Mouse (Mus musculus) kidney, embryonic 16.5 days (tissue): ENCODE results near the gene Pik3c2b. TPM values are rescaled to one million over a fixed set of nuclear protein-coding genes. Genes with fewer than 3 reads are reported as not detected.
A peak's percentile ranks its signal among the peaks of the same experiment; 100 is the strongest.
"Not testable (repeated sequence)": the region's sequence is repeated elsewhere in the genome, so short reads cannot be mapped to it uniquely, and the experiment has no call there.

Experiments
- ATAC-seq: fragments of 200-750 bp; cut with Nextera tagmentation; 2 replicates; pipeline ENCODE4 v1.8.0; 2017; ENCODE audit warnings: moderate TSS enrichment; ENCODE audit not compliant: low FRiP score, low TSS enrichment
- H3K27ac ChIP-seq: fragments of 300-500 bp; sonication (generic); 2 replicates; pipeline ENCODE4 v1.5.1; 2014; ENCODE audit warnings: low read length
- H3K27me3 ChIP-seq: fragments of 300-500 bp; sonication (generic); 2 replicates; pipeline ENCODE4 v1.6.1; 2014; ENCODE audit warnings: low read length, control low read depth, mixed read lengths; ENCODE audit not compliant: insufficient read depth
- H3K36me3 ChIP-seq: fragments of 300-500 bp; sonication (generic); 2 replicates; pipeline ENCODE4 v1.6.1; 2014; ENCODE audit warnings: low read length, control low read depth, mixed read lengths; ENCODE audit not compliant: insufficient read depth
- H3K4me1 ChIP-seq: fragments of 300-500 bp; sonication (generic); 2 replicates; pipeline ENCODE4 v1.6.1; 2014; ENCODE audit warnings: low read length, control low read depth, mixed read lengths; ENCODE audit not compliant: insufficient read depth
- H3K4me2 ChIP-seq: fragments of 300-500 bp; sonication (generic); replicated peaks from 2 replicates; pipeline ENCODE4 v1.6.1; 2014; ENCODE audit warnings: low read depth, low read length
- H3K4me3 ChIP-seq: fragments of 300-500 bp; sonication (generic); 2 replicates; pipeline ENCODE4 v1.5.1; 2014; ENCODE audit warnings: mild to moderate bottlenecking, low read length
- H3K9ac ChIP-seq: fragments of 300-500 bp; sonication (generic); replicated peaks from 2 replicates; pipeline ENCODE4 v1.6.1; 2014; ENCODE audit warnings: low read length
- H3K9me3 ChIP-seq: fragments of 300-500 bp; sonication (generic); 2 replicates; pipeline ENCODE4 v1.6.1; 2016; ENCODE audit warnings: low read length, control low read depth
- WGBS: fragments of 180-500 bp; shearing (Covaris S2); extraction: QIAGEN DNeasy Blood & Tissue Kit; methylation state at CpG from one replicate; pipeline ENCODE4 v1.1.7; 2014; 5-methylcytosine and 5-hydroxymethylcytosine counted together
- polyA plus RNA-seq: library from polyadenylated mRNA; unstranded; fragments of >200 nt; fragmentation: Nextera tagmentation; extraction: Ambion mirVana; gene quantifications from 2 replicates; pipeline ENCODE4 v1.2.1, GENCODE M21; 2015

Pik3c2b gene
- polyA plus RNA-seq, 1 experiment from 2014 or later, result 5.1 TPM

GRCm38 (mm10) chr1:133020137-133020894 is 25.2 kb upstream of the Pik3c2b start:
- no peaks in the 10 kb centered on the region for H3K27me3 ChIP-seq
- H3K9ac ChIP-seq, result no peak overlapping the region
- no peak overlapping the region for H3K4me2 ChIP-seq
- H3K4me1 ChIP-seq, result peaks cover 5% of the 10 kb centered on the region; the same call in 1 of the 2 replicates
- WGBS, result 64% methylated on average over 3 of the region's 3 CpGs
- peaks cover 19% of the 10 kb centered on the region for H3K36me3 ChIP-seq
- no peak overlapping the region for H3K4me3 ChIP-seq
- H3K27ac ChIP-seq, result no peak overlapping the region
- H3K9me3 ChIP-seq, result no peaks in the 10 kb centered on the region
- no peak for ATAC-seq

GRCm38 (mm10) chr1:133021391-133021790 is 24.1 kb upstream of the Pik3c2b start:
- WGBS, result 93% methylated on average over 7 of the region's 7 CpGs
- no peak overlapping the region for H3K4me2 ChIP-seq
- no peaks in the 10 kb centered on the region for H3K9me3 ChIP-seq
- peaks cover 5% of the 10 kb centered on the region; the same call in 1 of the 2 replicates for H3K4me1 ChIP-seq
- H3K4me3 ChIP-seq, result no peak overlapping the region
- no peak overlapping the region for H3K9ac ChIP-seq
- H3K27me3 ChIP-seq, result no peaks in the 10 kb centered on the region
- no peak for ATAC-seq
- peaks cover 16% of the 10 kb centered on the region for H3K36me3 ChIP-seq
- no peak overlapping the region for H3K27ac ChIP-seq

DNA sequence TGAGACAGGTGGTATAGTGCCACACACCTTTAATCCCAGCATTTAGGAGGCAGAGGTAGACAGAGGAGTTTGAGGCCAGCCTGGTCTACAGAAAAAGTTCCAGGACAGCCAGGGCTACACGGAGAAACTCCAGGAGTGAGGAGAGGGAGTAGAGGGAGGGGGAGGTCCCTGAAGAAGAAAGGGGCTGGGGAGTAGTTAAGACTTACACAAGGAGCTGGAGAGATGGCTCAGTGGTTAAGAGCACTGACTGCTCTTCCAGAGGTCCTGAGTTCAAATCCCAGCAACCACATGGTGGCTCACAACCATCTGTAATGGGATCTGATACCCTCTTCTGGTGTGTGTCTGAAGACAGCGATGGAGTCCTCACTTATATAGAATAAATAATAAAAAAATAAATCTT is 23.5 kb upstream of the Pik3c2b start:
- not testable (repeated sequence) for H3K27ac ChIP-seq, H3K4me2 ChIP-seq, H3K4me3 ChIP-seq, H3K9ac ChIP-seq, ATAC-seq, H3K9me3 ChIP-seq, H3K4me1 ChIP-seq, H3K27me3 ChIP-seq
- peaks cover 12% of the 10 kb centered on the region for H3K36me3 ChIP-seq
- 98% methylated on average over 2 of the region's 2 CpGs for WGBS

GRCm38 (mm10) chr1:133023723-133024122 is 21.7 kb upstream of the Pik3c2b start:
- H3K27me3 ChIP-seq, H3K9me3 ChIP-seq, H3K9ac ChIP-seq, ATAC-seq, H3K4me3 ChIP-seq, H3K27ac ChIP-seq, H3K4me1 ChIP-seq, H3K36me3 ChIP-seq: not testable (repeated sequence)
- 95% methylated on average over 3 of the region's 3 CpGs for WGBS
- peak overlapping the region; percentile 60; the same call in 1 of the 2 replicates for H3K4me2 ChIP-seq

- 36% methylated on average over 7 of the region's 7 CpGs for WGBS
- no peaks in the 10 kb centered on the region for H3K9me3 ChIP-seq
- no peaks in the 10 kb centered on the region for H3K27me3 ChIP-seq
- no peak for ATAC-seq
- H3K4me2 ChIP-seq, result peak overlapping the region; percentile 60
- peaks cover 5% of the 10 kb centered on the region; the same call in 1 of the 2 replicates for H3K4me1 ChIP-seq
- H3K9ac ChIP-seq, result peak overlapping the region; percentile 98
- no peaks in the 10 kb centered on the region for H3K36me3 ChIP-seq
- H3K4me3 ChIP-seq, result peak overlapping the region; percentile 86
- no peak overlapping the region for H3K27ac ChIP-seq
Observed at GRCm38 (mm10) chr1:133024426-133024825, 21.0 kb upstream of the Pik3c2b start.

DNA sequence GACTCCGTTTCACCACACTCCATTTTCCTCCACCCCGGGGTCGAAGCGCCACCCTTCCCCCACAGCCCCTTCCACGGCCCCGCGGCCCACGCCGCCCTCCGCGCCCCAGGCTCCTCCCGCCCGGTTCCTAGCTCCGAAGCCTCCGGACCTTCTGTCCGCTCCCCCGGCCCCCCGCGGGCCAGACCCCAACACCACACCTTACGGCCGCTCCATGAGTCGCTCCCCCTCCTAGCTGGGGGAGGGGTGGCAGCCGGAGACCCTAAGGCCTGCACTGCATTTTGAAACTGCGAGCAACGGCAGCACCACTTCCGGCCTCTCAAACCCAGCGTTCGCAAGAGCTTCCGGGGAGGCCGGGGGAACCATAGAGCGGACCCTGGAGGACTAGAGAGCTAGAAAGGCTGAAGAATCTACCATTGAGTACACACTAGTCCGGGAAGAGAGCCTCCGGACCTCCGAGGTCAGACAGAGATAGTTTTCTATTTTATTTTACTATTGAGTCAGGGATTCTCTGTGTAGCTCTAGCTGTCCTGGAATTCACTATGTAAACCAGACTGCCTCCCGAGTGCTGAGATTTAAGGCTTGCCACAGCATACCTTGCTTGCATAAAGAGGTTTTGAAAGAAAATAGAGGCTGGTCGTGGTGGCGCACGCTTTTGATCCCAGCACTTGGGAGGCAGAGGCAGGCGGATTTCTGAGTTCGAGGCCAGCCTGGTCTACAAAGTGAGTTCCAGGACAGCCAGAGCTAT is 20.2 kb upstream of the Pik3c2b start:
- Histone ChIP-seq H3K9ac (peak overlapping the region; percentile 98), H3K4me1 (peaks cover 5% of the 10 kb centered on the region; the same call in 1 of the 2 replicates), H3K9me3 (no peaks in the 10 kb centered on the region), H3K27ac (peak overlapping the region; percentile 91), H3K36me3 (no peaks in the 10 kb centered on the region), H3K27me3 (no peaks in the 10 kb centered on the region), H3K4me3 (peak overlapping the region; percentile 86), H3K4me2 (peak overlapping the region; percentile 60)
- peak; percentile 98 for ATAC-seq
- under 1% methylated on average over 37 of the region's 40 CpGs for WGBS

DNA sequence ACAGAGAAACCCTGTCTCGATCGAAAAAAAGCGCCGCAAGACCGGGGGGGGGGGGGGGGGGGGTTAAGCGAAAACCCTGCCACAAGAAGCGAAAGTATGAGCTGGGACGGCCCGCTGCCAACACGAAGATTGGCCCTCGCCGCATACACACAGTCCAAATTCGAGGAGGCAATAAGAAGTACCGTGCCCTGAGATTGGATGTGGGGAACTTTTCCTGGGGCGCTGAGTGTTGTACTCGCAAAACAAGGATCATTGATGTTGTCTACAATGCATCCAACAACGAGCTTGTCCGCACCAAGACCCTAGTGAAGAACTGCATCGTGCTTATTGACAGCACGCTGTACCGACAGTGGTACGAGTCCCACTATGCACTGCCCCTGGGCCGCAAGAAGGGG is 19.7 kb upstream of the Pik3c2b start:
- not testable (repeated sequence) for H3K36me3 ChIP-seq, ATAC-seq, H3K9me3 ChIP-seq, H3K27me3 ChIP-seq, H3K4me1 ChIP-seq
- H3K4me3 ChIP-seq, result peak overlapping the region; percentile 86
- peak overlapping the region; percentile 98 for H3K9ac ChIP-seq
- H3K27ac ChIP-seq, result peak overlapping the region; percentile 91; the same call in 1 of the 2 replicates
- 43% methylated on average over 18 of the region's 23 CpGs for WGBS
- peak overlapping the region; percentile 44 for H3K4me2 ChIP-seq

GRCm38 (mm10) chr1:133027126-133027525 is 18.3 kb upstream of the Pik3c2b start:
- H3K4me1 ChIP-seq, result peaks cover 5% of the 10 kb centered on the region; the same call in 1 of the 2 replicates
- H3K27ac ChIP-seq, result no peak overlapping the region
- WGBS, result 89% methylated on average over 2 of the region's 2 CpGs
- H3K4me3 ChIP-seq, result no peak overlapping the region
- no peaks in the 10 kb centered on the region for H3K27me3 ChIP-seq
- no peaks in the 10 kb centered on the region for H3K9me3 ChIP-seq
- H3K4me2 ChIP-seq, result no peak overlapping the region
- ATAC-seq, result no peak
- H3K36me3 ChIP-seq, result no peaks in the 10 kb centered on the region
- no peak overlapping the region for H3K9ac ChIP-seq

DNA sequence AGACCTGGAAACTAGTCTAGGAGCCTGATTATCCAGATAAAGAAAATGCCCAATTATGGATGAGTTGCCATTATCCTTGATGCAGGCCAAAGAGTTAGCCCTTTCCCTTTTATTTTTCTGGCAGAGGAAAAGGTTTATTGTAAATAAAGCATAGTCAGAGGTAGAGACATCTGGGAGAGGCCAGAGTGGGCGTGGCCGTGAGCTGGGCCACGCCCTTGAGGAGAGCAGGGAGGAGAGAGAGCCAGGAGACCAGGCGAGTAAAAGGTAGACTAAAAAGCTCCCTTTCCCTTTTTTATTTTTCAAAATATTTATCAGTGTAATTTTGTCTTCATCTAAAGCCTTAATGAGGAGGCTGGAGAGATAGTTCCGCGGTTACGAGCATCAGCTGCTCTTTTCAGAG is 17.5 kb upstream of the Pik3c2b start:
- H3K9me3 ChIP-seq, result no peaks in the 10 kb centered on the region
- no peak for ATAC-seq
- WGBS, result 42% methylated on average over 7 of the region's 7 CpGs
- H3K27me3 ChIP-seq, result no peaks in the 10 kb centered on the region
- no peaks in the 10 kb centered on the region for H3K36me3 ChIP-seq
- no peak overlapping the region for H3K4me3 ChIP-seq
- peaks cover 11% of the 10 kb centered on the region for H3K4me1 ChIP-seq
- H3K27ac ChIP-seq, result no peak overlapping the region
- no peak overlapping the region for H3K4me2 ChIP-seq
- H3K9ac ChIP-seq, result no peak overlapping the region

GRCm38 (mm10) chr1:133029744-133030143 is 15.7 kb upstream of the Pik3c2b start:
- H3K9me3 ChIP-seq, result no peaks in the 10 kb centered on the region
- 81% methylated on average over 3 of the region's 3 CpGs for WGBS

More at GRCm38 (mm10) chr1:133029744-133030143, 15.7 kb upstream of the Pik3c2b start:
- Histone ChIP-seq H3K4me2 (no peak overlapping the region), H3K36me3 (no peaks in the 10 kb centered on the region), H3K27me3 (no peaks in the 10 kb centered on the region), H3K4me3 (no peak overlapping the region), H3K27ac (no peak overlapping the region), H3K9ac (no peak overlapping the region), H3K4me1 (peaks cover 7% of the 10 kb centered on the region)
- ATAC-seq, result no peak
